Mouse (Mus musculus) liver, adult 2 months (tissue): ENCODE results near the gene Slc41a3.

Experiments used
- CTCF ChIP-seq: fragments of 200-500 bp; IDR thresholded peaks from 2 replicates; pipeline ENCODE4 v1.5.1; 2011; ENCODE audit warnings: low read depth, low read length, control low read depth
- POLR2A ChIP-seq: fragments of 200-500 bp; IDR thresholded peaks from 2 replicates; pipeline ENCODE4 v1.6.1; 2011; ENCODE audit warnings: low read length, control low read depth; ENCODE audit not compliant: insufficient read depth; ENCODE audit errors: extremely low read depth

DNA sequence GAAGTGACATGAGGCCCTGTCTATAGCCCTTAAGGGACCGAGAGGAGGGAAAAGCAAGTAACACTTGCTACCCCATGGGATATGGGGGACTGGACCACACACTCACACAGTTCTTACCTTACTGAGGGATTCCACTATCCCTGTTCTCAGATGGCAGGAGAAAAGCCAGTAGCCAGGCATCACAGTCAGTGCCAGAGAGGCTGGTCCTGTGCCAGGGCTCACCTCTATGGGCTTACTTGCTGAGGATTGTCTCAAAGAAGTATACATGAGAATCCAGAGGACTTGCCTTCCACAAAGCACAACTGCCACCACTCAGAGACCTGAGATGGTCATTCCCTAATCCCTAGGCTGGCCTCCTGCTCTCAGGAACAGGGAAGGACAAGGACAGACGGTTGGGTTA lies 87.9 kb downstream of the Slc41a3 start:
- TF ChIP-seq POLR2A (no peak), CTCF (no peak)
